Mouse (Mus musculus) forebrain, postnatal 0 days (tissue): Measurements from ENCODE around the gene Bcap29. TPM values are rescaled to one million over a fixed set of nuclear protein-coding genes. Genes with fewer than 3 reads are reported as not detected.
"Not testable (repeated sequence)": the region's sequence is repeated elsewhere in the genome, so short reads cannot be mapped to it uniquely, and the experiment has no call there.

ENCODE experiments used
- ATAC-seq: fragments of 200-750 bp; cut with Nextera tagmentation; 2 replicates; pipeline ENCODE4 v1.8.0; 2017; ENCODE audit warnings: mild to moderate bottlenecking, moderate library complexity
- DNase-seq: peaks from one replicate; pipeline ENCODE4 v3.0.0-alpha.2; 2015
- H3K27ac ChIP-seq: fragments of 300-500 bp; sonication (generic); 2 replicates; pipeline ENCODE4 v1.5.1; 2014; ENCODE audit warnings: low read depth, mild to moderate bottlenecking, antibody characterized with exemption, low read length, moderate library complexity, mixed read lengths
- H3K27me3 ChIP-seq: fragments of 300-500 bp; sonication (generic); 2 replicates; pipeline ENCODE4 v1.6.1; 2014; ENCODE audit warnings: mild to moderate bottlenecking, low read length, mixed read lengths; ENCODE audit not compliant: insufficient read depth
- H3K36me3 ChIP-seq: fragments of 300-500 bp; sonication (generic); 2 replicates; pipeline ENCODE4 v1.6.1; 2014; ENCODE audit warnings: mild to moderate bottlenecking, moderate library complexity; ENCODE audit not compliant: insufficient read depth
- H3K4me1 ChIP-seq: fragments of 300-500 bp; sonication (generic); 2 replicates; pipeline ENCODE4 v1.6.1; 2014; ENCODE audit warnings: antibody characterized with exemption; ENCODE audit not compliant: insufficient read depth
- H3K4me2 ChIP-seq: fragments of 300-500 bp; sonication (generic); 2 replicates; pipeline ENCODE4 v1.6.1; 2014; ENCODE audit warnings: low read depth, mild to moderate bottlenecking, moderate library complexity
- H3K4me3 ChIP-seq: fragments of 300-500 bp; sonication (generic); 2 replicates; pipeline ENCODE4 v1.5.1; 2014; ENCODE audit warnings: low read depth, low read length, mixed read lengths
- H3K9ac ChIP-seq: fragments of 300-500 bp; sonication (generic); 2 replicates; pipeline ENCODE4 v1.6.1; 2014; ENCODE audit warnings: mild to moderate bottlenecking
- H3K9me3 ChIP-seq: fragments of 300-500 bp; sonication (generic); 2 replicates; pipeline ENCODE4 v1.6.1; 2016; ENCODE audit warnings: low read length
- CTCF ChIP-seq: sonication (generic); IDR thresholded peaks from 2 replicates; pipeline ENCODE4 v1.5.1; 2016; ENCODE audit warnings: antibody characterized with exemption, control low read depth, low read depth
- WGBS: fragments of 180-500 bp; shearing (Covaris S2); extraction: QIAGEN DNeasy Blood & Tissue Kit; methylation state at CpG from one replicate; pipeline ENCODE4 v1.1.7; 2014; 5-methylcytosine and 5-hydroxymethylcytosine counted together
- polyA plus RNA-seq: library from polyadenylated mRNA; unstranded; fragments of >200 nt; fragmentation: Nextera tagmentation; extraction: Ambion mirVana; gene quantifications from 2 replicates; pipeline ENCODE4 v1.2.1, GENCODE M21; 2015
- total RNA-seq: library from RNA; depleted of rRNA; stranded (reverse); fragments of >200 nt; gene quantifications from 2 replicates; pipeline ENCODE4 v1.2.3, GENCODE M21; 2014

Gene Bcap29
- total and polyA plus RNA-seq, 2 experiments from 2014 or later, result 9.4 to 32.0 TPM

DNA sequence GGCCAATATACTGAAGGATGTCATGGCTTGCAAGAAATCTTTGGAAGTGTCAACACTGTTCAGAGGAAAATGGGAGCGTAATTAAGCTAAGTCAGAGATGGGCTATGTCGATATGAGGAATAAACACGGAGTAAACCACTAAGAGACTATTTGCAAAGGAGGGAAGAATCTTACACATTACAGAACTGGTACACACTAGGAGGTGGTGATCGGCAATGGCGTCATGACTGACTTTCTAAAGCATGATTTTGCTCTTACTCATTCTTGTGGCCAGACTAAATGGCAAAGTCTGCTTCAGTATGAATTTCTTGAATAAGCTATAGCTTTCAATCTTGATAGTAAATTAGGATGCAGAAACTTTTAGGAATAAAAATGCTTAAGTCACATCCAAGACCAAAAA, 19.2 kb upstream of the Bcap29 start:
- Histone ChIP-seq H3K27me3 (no peaks in the 10 kb centered on the region), H3K9ac (no peak overlapping the region), H3K4me1 (no peaks in the 10 kb centered on the region), H3K4me2 (no peak overlapping the region), H3K27ac (no peak overlapping the region), H3K4me3 (no peak overlapping the region), H3K9me3 (no peaks in the 10 kb centered on the region), H3K36me3 (no peaks in the 10 kb centered on the region)
- WGBS, result 82% methylated on average over 5 of the region's 5 CpGs
- DNase-seq, result no peak
- TF ChIP-seq CTCF, result no peak
- no peak for ATAC-seq

- Histone ChIP-seq H3K27ac (no peak overlapping the region), H3K9me3 (no peaks in the 10 kb centered on the region), H3K36me3 (no peaks in the 10 kb centered on the region), H3K4me1 (no peaks in the 10 kb centered on the region), H3K4me3 (no peak overlapping the region), H3K9ac (no peak overlapping the region), H3K27me3 (no peaks in the 10 kb centered on the region), H3K4me2 (peak overlapping the region; percentile 78)
- DNase-seq (no peak), ATAC-seq (no peak; the same call in 1 of the 2 replicates)
- TF ChIP-seq CTCF, result no peak
- WGBS, result 79% methylated on average over 3 of the region's 3 CpGs
Observed at GRCm38 (mm10) chr12:31635240-31635607, 766 bp upstream of the Bcap29 start.

DNA sequence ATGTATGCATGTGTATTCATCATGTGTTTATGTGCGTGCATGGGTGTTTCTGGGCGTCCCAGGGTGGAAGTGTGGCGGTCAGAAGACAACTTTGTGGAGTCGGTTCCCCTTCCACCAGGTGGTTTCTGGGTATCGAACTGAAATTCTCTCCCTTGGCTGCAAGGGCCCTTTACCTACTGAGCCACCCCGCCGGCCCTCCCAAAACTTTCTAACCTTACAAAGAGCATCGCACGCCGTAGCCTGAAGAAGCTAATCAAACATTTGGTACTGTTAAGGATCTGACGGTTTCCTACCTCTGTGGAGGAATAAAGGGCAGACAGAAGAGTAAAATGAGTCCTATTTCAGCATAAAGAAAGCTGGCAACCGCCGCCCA, 502 bp downstream of the Bcap29 start:
- no peaks in the 10 kb centered on the region for H3K27me3 ChIP-seq
- H3K4me1 ChIP-seq, result no peaks in the 10 kb centered on the region
- H3K4me2 ChIP-seq, result peak overlapping the region; percentile 78
- peak overlapping the region; percentile 75 for H3K9ac ChIP-seq
- no peak for TF ChIP-seq CTCF
- H3K36me3 ChIP-seq, result no peaks in the 10 kb centered on the region
- 0 out of 2 replicates have a peak overlapping the region, but pooled peaks have one; percentile 69 for H3K27ac ChIP-seq
- DNase-seq (peak; percentile 67), ATAC-seq (peak; percentile 53)
- H3K9me3 ChIP-seq, result no peaks in the 10 kb centered on the region
- WGBS, result 7% methylated on average over 13 of the region's 13 CpGs
- H3K4me3 ChIP-seq, result peak overlapping the region; percentile 65

DNA sequence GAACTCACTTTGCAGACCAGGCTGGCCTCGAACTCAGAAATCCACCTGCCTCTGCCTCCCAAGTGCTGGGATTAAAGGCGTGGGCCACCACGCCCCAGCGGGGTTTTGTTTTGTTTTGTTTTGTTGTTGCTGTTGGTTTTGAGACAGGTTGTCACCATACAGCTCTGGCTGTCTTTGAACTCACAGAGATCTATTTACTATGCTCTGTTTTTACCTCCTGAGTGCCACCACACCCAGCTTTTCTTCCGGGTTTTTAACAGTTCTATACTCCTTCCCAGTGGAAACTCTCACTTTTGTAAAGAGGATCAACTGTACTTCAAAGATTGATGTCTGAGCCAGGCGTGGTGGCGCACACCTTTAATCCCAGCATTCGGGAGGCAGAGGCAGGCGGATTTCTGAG, 6.1 kb downstream of the Bcap29 start:
- H3K36me3 ChIP-seq, H3K9me3 ChIP-seq, H3K4me1 ChIP-seq, H3K4me3 ChIP-seq, H3K9ac ChIP-seq, DNase-seq, H3K27me3 ChIP-seq, ATAC-seq, H3K4me2 ChIP-seq, H3K27ac ChIP-seq: not testable (repeated sequence)
- WGBS, result 92% methylated on average over 9 of the region's 9 CpGs

GRCm38 (mm10) chr12:31625016-31625415, 9.4 kb downstream of the Bcap29 start:
- TF ChIP-seq CTCF, result no peak
- Histone ChIP-seq H3K27me3 (no peaks in the 10 kb centered on the region), H3K9me3 (no peaks in the 10 kb centered on the region), H3K36me3 (peaks cover 9% of the 10 kb centered on the region; the same call in 1 of the 2 replicates), H3K27ac (no peak overlapping the region), H3K4me2 (no peak overlapping the region), H3K4me3 (no peak overlapping the region), H3K4me1 (no peaks in the 10 kb centered on the region), H3K9ac (no peak overlapping the region)
- DNase-seq (no peak), ATAC-seq (no peak)
- WGBS, result 88% methylated on average over 1 of the region's 1 CpGs

DNA sequence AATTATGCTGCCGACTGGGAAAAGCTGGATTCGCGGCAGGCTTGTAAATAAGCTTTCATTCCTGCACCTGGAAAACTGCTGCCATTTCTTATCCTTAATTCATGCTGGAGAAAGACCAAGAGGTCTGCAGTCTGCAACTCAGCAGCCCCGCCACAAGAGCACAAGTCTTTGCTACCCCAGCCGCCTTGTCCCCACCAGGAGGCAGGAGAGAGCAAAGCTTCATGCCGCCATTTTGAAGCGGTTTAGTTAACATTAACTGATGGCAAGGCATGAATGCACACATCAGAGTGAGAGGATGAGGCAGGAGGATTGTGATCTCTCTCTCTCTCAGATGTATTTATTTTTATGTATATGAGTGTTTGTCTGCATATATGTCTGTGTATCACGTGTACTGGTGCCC, 14.4 kb downstream of the Bcap29 start:
- 87% methylated on average over 8 of the region's 8 CpGs for WGBS
- DNase-seq (no peak), ATAC-seq (no peak)
- peaks cover 9% of the 10 kb centered on the region for H3K36me3 ChIP-seq
- no peak overlapping the region for H3K9ac ChIP-seq
- 0 out of 2 replicates have a peak, but pooled peaks have one; percentile 23 for TF ChIP-seq CTCF
- H3K4me1 ChIP-seq, result no peaks in the 10 kb centered on the region
- no peak overlapping the region for H3K4me3 ChIP-seq
- H3K27me3 ChIP-seq, result no peaks in the 10 kb centered on the region
- H3K4me2 ChIP-seq, result no peak overlapping the region
- no peak overlapping the region for H3K27ac ChIP-seq
- H3K9me3 ChIP-seq, result no peaks in the 10 kb centered on the region

DNA sequence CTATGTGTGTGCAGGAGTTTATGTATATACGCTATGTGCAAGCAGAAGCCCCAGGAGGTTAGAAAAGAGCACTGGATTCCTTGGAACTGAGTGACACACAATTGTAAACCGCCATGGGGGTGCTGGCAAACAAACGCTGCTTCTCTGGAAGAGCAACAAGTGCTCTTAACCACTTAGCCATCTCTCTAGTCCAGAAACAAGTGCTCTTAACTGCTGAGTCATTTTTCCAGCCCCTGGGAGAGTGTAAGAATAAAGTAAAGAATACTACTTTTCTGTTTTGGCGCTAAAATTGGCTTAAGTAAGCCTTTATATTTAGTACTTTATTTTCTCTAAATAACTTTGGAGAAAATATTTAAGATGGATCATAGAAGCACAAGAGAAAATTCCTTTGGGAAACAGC, 21.1 kb downstream of the Bcap29 start:
- TF ChIP-seq CTCF, result no peak
- Histone ChIP-seq H3K27ac (no peak overlapping the region), H3K36me3 (peaks cover 4% of the 10 kb centered on the region), H3K9me3 (no peaks in the 10 kb centered on the region), H3K4me2 (no peak overlapping the region), H3K4me1 (no peaks in the 10 kb centered on the region), H3K9ac (no peak overlapping the region), H3K4me3 (no peak overlapping the region), H3K27me3 (no peaks in the 10 kb centered on the region)
- no peak for ATAC-seq
- no peak for DNase-seq
- WGBS, result 54% methylated on average over 4 of the region's 4 CpGs

GRCm38 (mm10) chr12:31608138-31608537, 26.3 kb downstream of the Bcap29 start:
- no peaks in the 10 kb centered on the region for H3K9me3 ChIP-seq
- no peak for DNase-seq
- no peak for TF ChIP-seq CTCF
- no peak overlapping the region for H3K4me3 ChIP-seq
- H3K4me2 ChIP-seq, result no peak overlapping the region
- H3K36me3 ChIP-seq, result no peaks in the 10 kb centered on the region
- no peaks in the 10 kb centered on the region for H3K27me3 ChIP-seq
- no peak overlapping the region for H3K9ac ChIP-seq
- H3K4me1 ChIP-seq, result no peaks in the 10 kb centered on the region
- ATAC-seq, result no peak
- no peak overlapping the region for H3K27ac ChIP-seq
- 19% methylated on average over 3 of the region's 3 CpGs for WGBS
